Mouse (Mus musculus) E14TG2a.4 (cell line): ENCODE data around the gene Pdzd7.

Experiments used
- CTCF ChIP-seq: conservative IDR thresholded peaks from 2 replicates; pipeline ENCODE4 v1.5.1; 2014; ENCODE audit warnings: low read length
- NANOG ChIP-seq: IDR thresholded peaks from 2 replicates; pipeline ENCODE4 v1.6.1; 2014; ENCODE audit warnings: borderline replicate concordance, low read length, mixed read lengths

DNA sequence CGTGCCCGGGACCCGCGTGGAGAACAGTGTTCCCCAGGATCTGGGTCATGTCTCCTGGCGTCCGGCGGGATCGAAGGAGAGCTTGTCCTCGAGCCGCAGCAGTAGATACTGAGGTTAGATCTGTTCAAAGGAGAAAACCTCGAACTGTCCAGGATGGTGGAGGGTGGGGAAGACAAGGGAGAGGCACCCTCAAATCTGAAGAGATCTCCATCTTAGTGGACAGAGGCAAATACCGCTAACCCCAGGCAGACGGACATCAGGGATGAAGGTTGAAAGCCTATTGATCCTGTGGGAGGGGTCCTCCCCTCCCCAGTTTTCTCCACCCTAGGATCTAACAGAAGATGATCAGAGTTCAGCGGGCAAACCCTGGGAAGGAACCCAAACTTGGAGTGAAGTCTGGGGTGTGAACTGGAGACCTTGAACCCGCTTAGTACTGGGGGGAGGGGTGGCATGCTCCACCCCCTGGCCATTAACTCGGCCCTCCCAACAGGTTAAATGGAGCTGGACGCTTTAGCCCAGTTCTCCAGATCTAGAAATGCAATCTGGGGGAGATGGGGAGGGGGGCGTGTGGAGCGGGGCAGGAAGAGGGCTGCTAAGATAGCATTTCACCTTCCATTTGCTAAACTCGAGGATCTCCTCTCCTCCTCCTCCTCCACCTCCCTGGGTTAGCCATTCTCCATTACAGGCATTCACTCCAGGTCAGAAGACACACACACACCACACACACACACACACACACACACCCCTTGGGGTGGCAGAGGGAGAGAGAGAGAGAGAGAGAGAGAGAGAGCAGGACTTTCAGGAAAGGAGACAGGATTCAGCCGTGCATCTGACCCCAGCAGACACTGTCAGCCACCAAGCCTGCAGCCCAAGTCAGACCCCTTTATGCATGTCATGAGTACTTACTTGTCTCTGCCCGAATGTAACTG, 55.7 kb downstream of the Pdzd7 start:
- no peak for TF ChIP-seq CTCF
- no peak for TF ChIP-seq NANOG
